Mouse (Mus musculus) embryonic facial prominence, embryonic 10.5 days (tissue): ENCODE results near the gene H1fnt. TPM values are rescaled to one million over a fixed set of nuclear protein-coding genes. Genes with fewer than 3 reads are reported as not detected.

Source experiments
- DNase-seq: peaks from one replicate; pipeline ENCODE4 v3.0.0-alpha.2; 2017; ENCODE audit warnings: low spot score
- H3K27ac ChIP-seq: fragments of 300-500 bp; sonication (generic); replicated peaks from 2 replicates; pipeline ENCODE4 v1.5.1; 2016; ENCODE audit warnings: mild to moderate bottlenecking
- H3K27me3 ChIP-seq: fragments of 300-500 bp; sonication (generic); replicated peaks from 2 replicates; pipeline ENCODE4 v1.6.1; 2016; ENCODE audit warnings: low read depth, mild to moderate bottlenecking; ENCODE audit not compliant: poor library complexity, severe bottlenecking
- H3K36me3 ChIP-seq: fragments of 300-500 bp; sonication (generic); replicated peaks from 2 replicates; pipeline ENCODE4 v1.6.1; 2016; ENCODE audit warnings: mild to moderate bottlenecking, moderate library complexity
- H3K4me1 ChIP-seq: fragments of 300-500 bp; sonication (generic); 2 replicates; pipeline ENCODE4 v1.6.1; 2016
- H3K4me3 ChIP-seq: fragments of 300-500 bp; sonication (generic); 2 replicates; pipeline ENCODE4 v1.5.1; 2016; ENCODE audit warnings: mild to moderate bottlenecking, moderate library complexity
- H3K9me3 ChIP-seq: fragments of 300-500 bp; sonication (generic); 2 replicates; pipeline ENCODE4 v1.6.1; 2016; ENCODE audit warnings: mild to moderate bottlenecking
- WGBS: fragments of 180-500 bp; shearing (Covaris S2); methylation state at CpG from one replicate; pipeline ENCODE4 v1.1.7; 2016; 5-methylcytosine and 5-hydroxymethylcytosine counted together
- polyA plus RNA-seq: library from polyadenylated mRNA; unstranded; fragments of >200 nt; fragmentation: Nextera tagmentation; extraction: Ambion mirVana; gene quantifications from 2 replicates; pipeline ENCODE4 v1.2.1, GENCODE M21; 2016

H1fnt gene
- not detected in 2 replicates for polyA plus RNA-seq

GRCm38 (mm10) chr15:98257193-98257592 lies at the start of gene H1fnt:
Gene H1fnt, minus strand, starts transcription at chr15:98257293.
- WGBS: 89% methylated on average over 8 of the region's 8 CpGs
- no peak within 1 kb of the TSS for H3K27ac ChIP-seq
- no peak within 1 kb of the TSS for H3K4me3 ChIP-seq
- no peaks in the 10 kb centered on the region for H3K36me3 ChIP-seq
- no peaks in the 10 kb centered on the region for H3K4me1 ChIP-seq
- no peaks in the 10 kb centered on the region for H3K9me3 ChIP-seq
- H3K27me3 ChIP-seq: no peaks in the 10 kb centered on the region
- DNase-seq: no peak

GRCm38 (mm10) chr15:98295628-98296551 lies 38.8 kb upstream of the H1fnt start, which contains the start of gene Zfp641:
Gene Zfp641, minus strand, starts transcription at chr15:98296161.
- peak; percentile 39 for DNase-seq
- H3K4me1 ChIP-seq: peaks cover 10% of the 10 kb centered on the region
- H3K27me3 ChIP-seq: peaks cover 25% of the 10 kb centered on the region
- no peaks in the 10 kb centered on the region for H3K9me3 ChIP-seq
- WGBS: 1% methylated on average over 60 of the region's 60 CpGs
- H3K4me3 ChIP-seq: peak within 1 kb of the TSS; percentile 80
- no peaks in the 10 kb centered on the region for H3K36me3 ChIP-seq
- peak within 1 kb of the TSS; percentile 75 for H3K27ac ChIP-seq

- WGBS: 89% methylated on average over 8 of the region's 8 CpGs
- Histone ChIP-seq H3K27ac (no peak overlapping the region), H3K9me3 (no peaks in the 10 kb centered on the region), H3K36me3 (no peaks in the 10 kb centered on the region), H3K27me3 (peaks cover 25% of the 10 kb centered on the region), H3K4me3 (no peak overlapping the region), H3K4me1 (peaks cover 10% of the 10 kb centered on the region)
- DNase-seq: no peak
Observed at GRCm38 (mm10) chr15:98293651-98294050, 36.6 kb upstream of the H1fnt start.

- WGBS: 71% methylated on average over 12 of the region's 12 CpGs
Observed at GRCm38 (mm10) chr15:98288566-98288965, 31.5 kb upstream of the H1fnt start.

GRCm38 (mm10) chr15:98286418-98286817 lies 29.3 kb upstream of the H1fnt start:
- H3K9me3 ChIP-seq: no peaks in the 10 kb centered on the region
- H3K27ac ChIP-seq: no peak overlapping the region
- no peak overlapping the region for H3K4me3 ChIP-seq
- H3K36me3 ChIP-seq: no peaks in the 10 kb centered on the region
- H3K27me3 ChIP-seq: 0 out of 2 replicates have a peak, but pooled peaks cover 3% of the 10 kb centered on the region
- no peak for DNase-seq
- WGBS: 76% methylated on average over 7 of the region's 7 CpGs
- H3K4me1 ChIP-seq: peaks cover 8% of the 10 kb centered on the region; the same call in 1 of the 2 replicates

More at GRCm38 (mm10) chr15:98288566-98288965, 31.5 kb upstream of the H1fnt start:
- Histone ChIP-seq H3K36me3 (no peaks in the 10 kb centered on the region), H3K9me3 (no peaks in the 10 kb centered on the region), H3K4me3 (no peak overlapping the region), H3K27me3 (0 out of 2 replicates have a peak, but pooled peaks cover 3% of the 10 kb centered on the region), H3K27ac (no peak overlapping the region), H3K4me1 (peaks cover 8% of the 10 kb centered on the region; the same call in 1 of the 2 replicates)
- DNase-seq: no peak

- H3K4me1 ChIP-seq: no peaks in the 10 kb centered on the region
- no peak overlapping the region for H3K27ac ChIP-seq
- no peaks in the 10 kb centered on the region for H3K9me3 ChIP-seq
- no peak for DNase-seq
- no peaks in the 10 kb centered on the region for H3K36me3 ChIP-seq
- no peak overlapping the region for H3K4me3 ChIP-seq
- H3K27me3 ChIP-seq: no peaks in the 10 kb centered on the region
- WGBS: 88% methylated on average over 7 of the region's 7 CpGs
Observed at GRCm38 (mm10) chr15:98257776-98258175, 683 bp upstream of the H1fnt start.

- no peak for DNase-seq
- no peaks in the 10 kb centered on the region for H3K9me3 ChIP-seq
- no peaks in the 10 kb centered on the region for H3K36me3 ChIP-seq
- H3K4me3 ChIP-seq: no peak overlapping the region
- WGBS: 94% methylated on average over 13 of the region's 13 CpGs
- no peaks in the 10 kb centered on the region for H3K4me1 ChIP-seq
- no peaks in the 10 kb centered on the region for H3K27me3 ChIP-seq
- no peak overlapping the region for H3K27ac ChIP-seq
Observed at GRCm38 (mm10) chr15:98256271-98256670, 822 bp downstream of the H1fnt start.

GRCm38 (mm10) chr15:98235442-98235841 lies 21.7 kb downstream of the H1fnt start:
- no peak overlapping the region for H3K4me3 ChIP-seq
- no peaks in the 10 kb centered on the region for H3K9me3 ChIP-seq
- WGBS: 90% methylated on average over 4 of the region's 4 CpGs
- DNase-seq: no peak
- no peaks in the 10 kb centered on the region for H3K36me3 ChIP-seq
- no peaks in the 10 kb centered on the region for H3K27me3 ChIP-seq
- no peaks in the 10 kb centered on the region for H3K4me1 ChIP-seq
- H3K27ac ChIP-seq: no peak overlapping the region

- Histone ChIP-seq H3K4me1 (no peaks in the 10 kb centered on the region), H3K36me3 (no peaks in the 10 kb centered on the region), H3K4me3 (no peak within 1 kb of the TSS), H3K27ac (no peak within 1 kb of the TSS), H3K27me3 (no peaks in the 10 kb centered on the region), H3K9me3 (no peaks in the 10 kb centered on the region)
- DNase-seq: no peak
- WGBS: 92% methylated on average over 4 of the region's 4 CpGs
Observed at GRCm38 (mm10) chr15:98234350-98234749, 22.7 kb downstream of the H1fnt start, which contains the start of gene Olfr286. Gene Olfr286, minus strand, starts transcription at chr15:98234450.

- no peak overlapping the region for H3K27ac ChIP-seq
- DNase-seq: no peak
- H3K4me1 ChIP-seq: no peaks in the 10 kb centered on the region; the same call in 1 of the 2 replicates
- H3K9me3 ChIP-seq: no peaks in the 10 kb centered on the region
- 71% methylated on average over 7 of the region's 7 CpGs for WGBS
- H3K4me3 ChIP-seq: no peak overlapping the region
- no peaks in the 10 kb centered on the region for H3K27me3 ChIP-seq
- no peaks in the 10 kb centered on the region for H3K36me3 ChIP-seq
Observed at GRCm38 (mm10) chr15:98226096-98226495, 31.0 kb downstream of the H1fnt start.

GRCm38 (mm10) chr15:98225610-98226009 lies 31.5 kb downstream of the H1fnt start:
- no peaks in the 10 kb centered on the region for H3K9me3 ChIP-seq
- WGBS: 41% methylated on average over 16 of the region's 16 CpGs
- H3K4me1 ChIP-seq: no peaks in the 10 kb centered on the region; the same call in 1 of the 2 replicates
- H3K27me3 ChIP-seq: no peaks in the 10 kb centered on the region
- peak; percentile 19 for DNase-seq
- H3K36me3 ChIP-seq: no peaks in the 10 kb centered on the region
- 0 out of 2 replicates have a peak overlapping the region, but pooled peaks have one; percentile 19 for H3K4me3 ChIP-seq
- no peak overlapping the region for H3K27ac ChIP-seq

- Histone ChIP-seq H3K36me3 (no peaks in the 10 kb centered on the region), H3K27ac (no peak overlapping the region), H3K27me3 (no peaks in the 10 kb centered on the region), H3K9me3 (no peaks in the 10 kb centered on the region), H3K4me1 (no peaks in the 10 kb centered on the region; the same call in 1 of the 2 replicates), H3K4me3 (no peak overlapping the region)
- DNase-seq: no peak
Observed at GRCm38 (mm10) chr15:98222377-98222776, 34.7 kb downstream of the H1fnt start.

GRCm38 (mm10) chr15:98220877-98221276 lies 36.2 kb downstream of the H1fnt start, which contains the start of the genes Gm44579 and Olfr287:
Gene Gm44579, minus strand, starts transcription at chr15:98220977.
Gene Olfr287, minus strand, starts transcription at chr15:98221056.
- WGBS: 81% methylated on average over 4 of the region's 4 CpGs
- DNase-seq: no peak
- no peaks in the 10 kb centered on the region for H3K27me3 ChIP-seq
- H3K4me1 ChIP-seq: no peaks in the 10 kb centered on the region; the same call in 1 of the 2 replicates
- H3K9me3 ChIP-seq: no peaks in the 10 kb centered on the region
- H3K4me3 ChIP-seq: no peak within 1 kb of the TSS
- no peak within 1 kb of the TSS for H3K27ac ChIP-seq
- H3K36me3 ChIP-seq: no peaks in the 10 kb centered on the region
